Mouse (Mus musculus): ENCODE results near the gene Kcnk13. TPM values are rescaled to one million over a fixed set of nuclear protein-coding genes. Genes with fewer than 3 reads are reported as not detected.
A peak's percentile ranks its signal among the peaks of the same experiment; 100 is the strongest.

Kcnk13 gene
- polyA plus RNA-seq, 1 experiment from 2014 or later: 0.46 TPM

GRCm38 (mm10) chr12:100100707-100101030 lies 136.4 kb downstream of the Kcnk13 start:
- Histone ChIP-seq H3K4me3 (replicated peaks) (no peak overlapping the region), H3K9me3 (replicated peaks) (no peaks in the 10 kb centered on the region), H3K27ac (no peak overlapping the region), H3K9ac (no peak overlapping the region), H3K4me2 (no peak overlapping the region), H3K27me3 (peaks cover under 1% of the 10 kb centered on the region; the same call in 1 of the 2 replicates), H3K4me1 (replicated peaks) (no peaks in the 10 kb centered on the region), H3K36me3 (no peaks in the 10 kb centered on the region)
- DNase-seq (no peak), ATAC-seq (ENCODE audit: low read depth) (no peak)
- WGBS (ENCODE audit: insufficient replicate concordance): 60% methylated on average over 3 of the region's 3 CpGs

DNA sequence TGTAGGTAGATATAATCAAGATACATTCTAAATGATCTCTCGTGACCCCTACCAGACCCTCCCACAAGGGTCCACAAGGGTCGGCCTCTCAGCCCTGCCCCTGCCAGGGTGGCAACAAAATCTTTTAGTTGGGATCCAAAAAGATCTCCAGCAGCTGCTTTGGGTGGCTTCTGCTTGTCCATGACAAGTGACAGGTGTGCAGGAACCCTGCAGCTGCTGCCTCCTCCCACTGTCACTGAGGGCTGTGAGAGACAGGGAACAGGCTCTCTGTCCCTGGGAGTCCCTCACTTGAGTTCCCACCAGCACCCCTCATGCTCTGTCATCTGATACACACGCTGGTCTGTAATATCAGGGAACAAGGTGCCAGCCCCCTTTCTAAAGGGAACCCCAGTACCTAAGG lies 137.4 kb downstream of the Kcnk13 start:
- Histone ChIP-seq H3K27ac (no peak overlapping the region), H3K9ac (no peak overlapping the region), H3K4me2 (no peak overlapping the region), H3K36me3 (no peaks in the 10 kb centered on the region), H3K4me3 (replicated peaks) (no peak overlapping the region), H3K9me3 (replicated peaks) (no peaks in the 10 kb centered on the region), H3K4me1 (replicated peaks) (peaks cover 3% of the 10 kb centered on the region), H3K27me3 (peaks cover 4% of the 10 kb centered on the region; the same call in 1 of the 2 replicates)
- no peak for ATAC-seq (ENCODE audit: low read depth)
- DNase-seq: no peak
- WGBS (ENCODE audit: insufficient replicate concordance): 39% methylated on average over 3 of the region's 3 CpGs

GRCm38 (mm10) chr12:100104530-100104929 lies 140.2 kb downstream of the Kcnk13 start:
- Histone ChIP-seq H3K9me3 (replicated peaks) (no peaks in the 10 kb centered on the region), H3K9ac (no peak overlapping the region), H3K4me3 (replicated peaks) (no peak overlapping the region), H3K4me2 (no peak overlapping the region), H3K27me3 (peaks cover 4% of the 10 kb centered on the region; the same call in 1 of the 2 replicates), H3K4me1 (replicated peaks) (peaks cover 14% of the 10 kb centered on the region), H3K36me3 (no peaks in the 10 kb centered on the region), H3K27ac (no peak overlapping the region)
- DNase-seq: no peak
- WGBS (ENCODE audit: insufficient replicate concordance): 62% methylated on average over 5 of the region's 5 CpGs
- no peak for ATAC-seq (ENCODE audit: low read depth)

- DNase-seq (peak; percentile 27), ATAC-seq (ENCODE audit: low read depth) (no peak)
- Histone ChIP-seq H3K36me3 (peaks cover under 1% of the 10 kb centered on the region; the same call in 1 of the 2 replicates), H3K9me3 (replicated peaks) (no peaks in the 10 kb centered on the region), H3K4me2 (0 out of 2 replicates have a peak overlapping the region, but pooled peaks have one; percentile 4), H3K9ac (no peak overlapping the region), H3K4me1 (replicated peaks) (peaks cover 23% of the 10 kb centered on the region), H3K4me3 (replicated peaks) (no peak overlapping the region), H3K27ac (no peak overlapping the region), H3K27me3 (peaks cover 4% of the 10 kb centered on the region; the same call in 1 of the 2 replicates)
- WGBS (ENCODE audit: insufficient replicate concordance): 10% methylated on average over 20 of the region's 20 CpGs
Observed at GRCm38 (mm10) chr12:100106275-100106895, 142.1 kb downstream of the Kcnk13 start.

GRCm38 (mm10) chr12:100107436-100107835 lies 143.1 kb downstream of the Kcnk13 start:
- ATAC-seq (ENCODE audit: low read depth) (no peak), DNase-seq (no peak)
- peaks cover 29% of the 10 kb centered on the region for H3K4me1 ChIP-seq (replicated peaks)
- peaks cover 4% of the 10 kb centered on the region; the same call in 1 of the 2 replicates for H3K27me3 ChIP-seq
- no peaks in the 10 kb centered on the region for H3K9me3 ChIP-seq (replicated peaks)
- no peak overlapping the region for H3K4me3 ChIP-seq (replicated peaks)
- no peak overlapping the region for H3K4me2 ChIP-seq
- peaks cover 11% of the 10 kb centered on the region for H3K36me3 ChIP-seq
- WGBS (ENCODE audit: insufficient replicate concordance): 39% methylated on average over 4 of the region's 4 CpGs
- H3K9ac ChIP-seq: no peak overlapping the region
- no peak overlapping the region for H3K27ac ChIP-seq

GRCm38 (mm10) chr12:100109986-100110696 lies 145.8 kb downstream of the Kcnk13 start, which contains the start of gene Psmc1:
TSS of gene Psmc1 (plus strand) at chr12:100110154.
- under 1% methylated on average over 58 of the region's 58 CpGs for WGBS (ENCODE audit: insufficient replicate concordance)

More at GRCm38 (mm10) chr12:100109986-100110696, 145.8 kb downstream of the Kcnk13 start, which contains the start of gene Psmc1:
- peak within 1 kb of the TSS; percentile 83 for H3K4me2 ChIP-seq
- H3K27me3 ChIP-seq: peaks cover 4% of the 10 kb centered on the region; the same call in 1 of the 2 replicates
- H3K4me3 ChIP-seq (replicated peaks): peak within 1 kb of the TSS; percentile 98
- H3K4me1 ChIP-seq (replicated peaks): peaks cover 29% of the 10 kb centered on the region
- peak; percentile 88 for ATAC-seq (ENCODE audit: low read depth)
- no peaks in the 10 kb centered on the region for H3K9me3 ChIP-seq (replicated peaks)
- peak; percentile 77 for DNase-seq
- peaks cover 34% of the 10 kb centered on the region for H3K36me3 ChIP-seq
- peak within 1 kb of the TSS; percentile 96 for H3K9ac ChIP-seq
- peak within 1 kb of the TSS; percentile 97 for H3K27ac ChIP-seq

Small RNA genes lying within 50 kb of the gene (microRNA-seq; reads per million reads assigned to microRNA genes)
- gene Gm23291: not detected

Other genes with a start within 250 kb of the Kcnk13 start
- 5.4 and 5.7 TPM in 2 replicates for gene Efcab11, start 80.1 kb upstream of the Kcnk13 start, polyA plus RNA-seq (2015; fragmentation: Nextera tagmentation; extraction: Ambion mirVana)
- gene Tdp1, start 80.0 kb upstream of the Kcnk13 start, polyA plus RNA-seq (2015; fragmentation: Nextera tagmentation; extraction: Ambion mirVana): 33.2 and 35.4 TPM in 2 replicates
- 193 and 221 TPM in 2 replicates for gene Psmc1, start 145.7 kb downstream of the Kcnk13 start, polyA plus RNA-seq (2015; fragmentation: Nextera tagmentation; extraction: Ambion mirVana)
- gene Nrde2, start 195.2 kb downstream of the Kcnk13 start, polyA plus RNA-seq (2015; fragmentation: Nextera tagmentation; extraction: Ambion mirVana): 6.4 and 8.0 TPM in 2 replicates
- 699 and 762 TPM in 2 replicates for gene Calm1, start 234.9 kb downstream of the Kcnk13 start, polyA plus RNA-seq (2015; fragmentation: Nextera tagmentation; extraction: Ambion mirVana)